Mouse (Mus musculus): ENCODE measurements around the gene Gch1. TPM values are rescaled to one million over a fixed set of nuclear protein-coding genes. Genes with fewer than 3 reads are reported as not detected.

Gene Gch1
- polyA plus RNA-seq, 1 experiment from 2014 or later: 1.4 TPM

DNA sequence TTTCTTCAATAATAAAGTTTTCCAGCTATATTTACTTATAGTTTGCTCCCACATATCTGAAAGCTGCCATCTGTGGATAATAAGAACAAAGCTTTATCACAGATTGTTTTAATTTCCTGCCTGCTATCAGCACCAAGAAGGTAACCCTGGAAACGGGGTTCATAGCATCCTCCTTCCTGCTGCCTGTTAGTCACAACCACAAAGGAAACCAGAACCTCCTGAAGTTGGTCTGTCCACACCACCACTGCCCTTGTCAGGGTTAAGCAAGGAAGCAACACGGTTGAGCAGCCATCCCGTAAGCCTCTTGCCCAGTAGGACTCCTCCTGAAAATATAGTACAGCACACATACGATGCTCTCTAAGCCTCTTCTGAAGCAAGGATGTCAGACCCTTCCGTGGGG is 17.1 kb downstream of the Gch1 start:
- H3K4me3 ChIP-seq: no peak overlapping the region
- no peaks in the 10 kb centered on the region for H3K9me3 ChIP-seq (replicated peaks)
- no peak overlapping the region for H3K27ac ChIP-seq (replicated peaks)
- H3K27me3 ChIP-seq (ENCODE audit: low read depth, poor library complexity, severe bottlenecking): no peaks in the 10 kb centered on the region
- no peaks in the 10 kb centered on the region for H3K36me3 ChIP-seq
- WGBS: 82% methylated on average over 5 of the region's 5 CpGs
- DNase-seq (ENCODE audit: low spot score): no peak
- H3K4me1 ChIP-seq: no peaks in the 10 kb centered on the region

- DNase-seq (ENCODE audit: low spot score): no peak
- H3K36me3 ChIP-seq: no peaks in the 10 kb centered on the region
- H3K4me1 ChIP-seq: no peaks in the 10 kb centered on the region
- H3K27me3 ChIP-seq (ENCODE audit: low read depth, poor library complexity, severe bottlenecking): no peaks in the 10 kb centered on the region
- WGBS: 75% methylated on average over 3 of the region's 3 CpGs
- H3K27ac ChIP-seq (replicated peaks): no peak overlapping the region
- H3K4me3 ChIP-seq: no peak overlapping the region
- no peaks in the 10 kb centered on the region for H3K9me3 ChIP-seq (replicated peaks)
These were observed 18.6 kb downstream of the Gch1 start for GRCm38 (mm10) chr14:47170499-47171109.

GRCm38 (mm10) chr14:47169677-47170410 is 19.4 kb downstream of the Gch1 start:
- no peak for DNase-seq (ENCODE audit: low spot score)
- no peaks in the 10 kb centered on the region for H3K36me3 ChIP-seq
- H3K9me3 ChIP-seq (replicated peaks): no peaks in the 10 kb centered on the region
- H3K27ac ChIP-seq (replicated peaks): no peak overlapping the region
- H3K27me3 ChIP-seq (ENCODE audit: low read depth, poor library complexity, severe bottlenecking): no peaks in the 10 kb centered on the region
- 84% methylated on average over 9 of the region's 9 CpGs for WGBS
- no peaks in the 10 kb centered on the region for H3K4me1 ChIP-seq
- H3K4me3 ChIP-seq: no peak overlapping the region

DNA sequence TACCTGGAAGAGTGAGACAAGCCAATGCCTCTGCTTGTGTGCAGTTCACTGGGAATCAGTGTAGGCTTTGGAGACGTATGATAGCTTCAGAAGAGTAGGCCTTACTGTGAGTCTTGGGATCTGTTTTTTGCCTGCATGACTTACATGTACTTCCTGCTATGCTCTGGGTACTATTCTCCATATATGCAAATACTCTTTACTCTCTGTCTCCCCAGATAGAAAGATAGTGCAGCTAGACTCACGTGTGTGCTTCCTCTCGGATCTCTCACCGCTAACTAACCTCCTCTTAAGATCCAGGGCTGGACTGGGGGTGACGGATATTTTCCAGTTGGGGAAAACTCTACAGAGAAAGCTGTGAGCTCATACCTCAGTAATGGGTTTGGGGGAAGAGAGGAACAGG is 23.5 kb downstream of the Gch1 start:
- Histone ChIP-seq H3K36me3 (no peaks in the 10 kb centered on the region), H3K9me3 (replicated peaks) (no peaks in the 10 kb centered on the region), H3K4me1 (no peaks in the 10 kb centered on the region), H3K27me3 (ENCODE audit: low read depth, poor library complexity, severe bottlenecking) (no peaks in the 10 kb centered on the region), H3K27ac (replicated peaks) (no peak overlapping the region), H3K4me3 (no peak overlapping the region)
- DNase-seq (ENCODE audit: low spot score): no peak
- 85% methylated on average over 5 of the region's 5 CpGs for WGBS

- no peak for DNase-seq (ENCODE audit: low spot score)
- no peaks in the 10 kb centered on the region for H3K27me3 ChIP-seq (ENCODE audit: low read depth, poor library complexity, severe bottlenecking)
- no peak overlapping the region for H3K27ac ChIP-seq (replicated peaks)
- no peaks in the 10 kb centered on the region for H3K36me3 ChIP-seq
- WGBS: 90% methylated on average over 5 of the region's 5 CpGs
- H3K9me3 ChIP-seq (replicated peaks): no peaks in the 10 kb centered on the region
- no peak overlapping the region for H3K4me3 ChIP-seq
- H3K4me1 ChIP-seq: no peaks in the 10 kb centered on the region
These were observed 24.1 kb downstream of the Gch1 start for GRCm38 (mm10) chr14:47165117-47165516.

- Histone ChIP-seq H3K27me3 (ENCODE audit: low read depth, poor library complexity, severe bottlenecking) (no peaks in the 10 kb centered on the region), H3K9me3 (replicated peaks) (no peaks in the 10 kb centered on the region), H3K36me3 (no peaks in the 10 kb centered on the region), H3K4me1 (no peaks in the 10 kb centered on the region), H3K4me3 (no peak overlapping the region), H3K27ac (replicated peaks) (no peak overlapping the region)
- DNase-seq (ENCODE audit: low spot score): no peak
- 62% methylated on average over 5 of the region's 5 CpGs for WGBS
These were observed 27.2 kb downstream of the Gch1 start for GRCm38 (mm10) chr14:47161921-47162427.

GRCm38 (mm10) chr14:47160051-47160640 is 29.1 kb downstream of the Gch1 start:
- 76% methylated on average over 2 of the region's 2 CpGs for WGBS

GRCm38 (mm10) chr14:47154303-47154702 is 34.9 kb downstream of the Gch1 start:
- Histone ChIP-seq H3K9me3 (replicated peaks) (no peaks in the 10 kb centered on the region), H3K4me1 (no peaks in the 10 kb centered on the region), H3K36me3 (no peaks in the 10 kb centered on the region), H3K27me3 (ENCODE audit: low read depth, poor library complexity, severe bottlenecking) (no peaks in the 10 kb centered on the region), H3K4me3 (no peak overlapping the region), H3K27ac (replicated peaks) (no peak overlapping the region)
- DNase-seq (ENCODE audit: low spot score): no peak
- WGBS: 96% methylated on average over 3 of the region's 3 CpGs

More at GRCm38 (mm10) chr14:47160051-47160640, 29.1 kb downstream of the Gch1 start:
- H3K9me3 ChIP-seq (replicated peaks): no peaks in the 10 kb centered on the region
- DNase-seq (ENCODE audit: low spot score): no peak
- H3K36me3 ChIP-seq: no peaks in the 10 kb centered on the region
- no peak overlapping the region for H3K27ac ChIP-seq (replicated peaks)
- no peaks in the 10 kb centered on the region for H3K4me1 ChIP-seq
- H3K4me3 ChIP-seq: no peak overlapping the region
- H3K27me3 ChIP-seq (ENCODE audit: low read depth, poor library complexity, severe bottlenecking): no peaks in the 10 kb centered on the region

DNA sequence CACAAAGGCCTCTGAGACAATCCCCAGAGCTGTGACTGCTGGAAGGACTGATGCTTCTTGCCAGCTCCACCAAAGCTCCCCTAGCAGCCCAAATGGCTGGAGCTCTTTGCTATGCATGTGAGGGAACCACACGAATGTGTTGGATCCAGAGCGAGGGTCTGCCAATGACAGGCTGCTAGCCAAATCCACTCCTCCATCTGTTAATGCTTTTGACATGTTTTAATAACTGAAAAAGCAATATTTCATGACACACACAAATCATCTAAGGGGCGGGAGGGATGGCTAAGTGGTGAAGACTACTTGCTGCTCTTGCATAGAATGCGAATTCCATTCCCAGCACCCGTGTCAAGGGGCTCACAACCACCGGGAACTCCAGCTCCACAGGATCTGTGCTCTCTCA is 37.9 kb downstream of the Gch1 start:
- DNase-seq (ENCODE audit: low spot score): no peak
- Histone ChIP-seq H3K4me1 (no peaks in the 10 kb centered on the region), H3K27ac (replicated peaks) (no peak overlapping the region), H3K27me3 (ENCODE audit: low read depth, poor library complexity, severe bottlenecking) (no peaks in the 10 kb centered on the region), H3K9me3 (replicated peaks) (no peaks in the 10 kb centered on the region), H3K36me3 (no peaks in the 10 kb centered on the region), H3K4me3 (no peak overlapping the region)
- 89% methylated on average over 6 of the region's 6 CpGs for WGBS

DNA sequence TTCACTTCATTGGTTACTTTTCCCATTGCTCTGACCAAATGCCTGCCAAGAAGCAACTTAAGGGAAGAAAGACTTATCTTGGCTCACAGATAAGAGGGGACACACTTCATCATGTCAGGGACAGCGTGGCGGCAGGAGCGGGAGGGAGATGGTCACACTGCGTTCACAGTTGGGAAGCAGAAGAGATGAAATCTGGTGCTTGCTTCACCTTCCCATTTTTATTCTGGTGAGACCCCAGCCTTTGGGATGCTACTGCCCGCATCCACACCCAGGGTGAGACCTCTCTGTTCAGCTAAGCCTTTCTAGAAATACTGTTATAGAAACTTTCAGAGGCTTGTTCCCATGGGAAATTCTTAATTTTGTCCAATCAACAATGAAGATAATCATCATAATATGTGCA is 44.9 kb downstream of the Gch1 start:
- 95% methylated on average over 5 of the region's 5 CpGs for WGBS
- H3K36me3 ChIP-seq: no peaks in the 10 kb centered on the region
- H3K4me1 ChIP-seq: no peaks in the 10 kb centered on the region
- no peaks in the 10 kb centered on the region for H3K9me3 ChIP-seq (replicated peaks)
- DNase-seq (ENCODE audit: low spot score): no peak
- H3K27ac ChIP-seq (replicated peaks): no peak overlapping the region
- no peak overlapping the region for H3K4me3 ChIP-seq
- H3K27me3 ChIP-seq (ENCODE audit: low read depth, poor library complexity, severe bottlenecking): no peaks in the 10 kb centered on the region

DNA sequence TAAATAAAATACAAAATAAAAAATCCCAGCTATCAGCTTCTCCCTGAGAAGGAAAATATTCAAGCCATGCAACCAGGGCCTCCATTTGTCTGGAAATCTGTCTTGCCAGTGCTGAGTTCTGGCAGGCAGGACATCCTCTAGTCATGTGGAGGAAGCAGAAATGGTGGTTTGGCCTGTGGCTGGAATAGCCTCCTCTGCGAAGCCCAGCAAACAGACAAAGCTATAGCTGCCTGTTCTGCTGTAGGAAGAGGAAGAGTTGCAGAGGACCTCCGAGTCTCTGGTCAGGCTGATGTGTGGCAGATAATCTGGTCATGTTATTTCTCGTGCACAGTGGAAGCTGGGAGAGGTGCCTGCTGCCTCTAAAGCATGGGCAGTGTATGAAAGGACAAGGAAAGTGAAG is 50.4 kb downstream of the Gch1 start:
- Histone ChIP-seq H3K9me3 (replicated peaks) (no peaks in the 10 kb centered on the region), H3K36me3 (no peaks in the 10 kb centered on the region), H3K27ac (replicated peaks) (no peak overlapping the region), H3K4me3 (no peak overlapping the region), H3K4me1 (no peaks in the 10 kb centered on the region), H3K27me3 (ENCODE audit: low read depth, poor library complexity, severe bottlenecking) (no peaks in the 10 kb centered on the region)
- WGBS: 83% methylated on average over 3 of the region's 3 CpGs
- no peak for DNase-seq (ENCODE audit: low spot score)

GRCm38 (mm10) chr14:47136637-47137036 is 52.6 kb downstream of the Gch1 start:
- Histone ChIP-seq H3K4me1 (no peaks in the 10 kb centered on the region), H3K36me3 (no peaks in the 10 kb centered on the region), H3K9me3 (replicated peaks) (no peaks in the 10 kb centered on the region), H3K27ac (replicated peaks) (no peak overlapping the region), H3K4me3 (no peak overlapping the region), H3K27me3 (ENCODE audit: low read depth, poor library complexity, severe bottlenecking) (no peaks in the 10 kb centered on the region)
- 88% methylated on average over 5 of the region's 5 CpGs for WGBS
- DNase-seq (ENCODE audit: low spot score): no peak

DNA sequence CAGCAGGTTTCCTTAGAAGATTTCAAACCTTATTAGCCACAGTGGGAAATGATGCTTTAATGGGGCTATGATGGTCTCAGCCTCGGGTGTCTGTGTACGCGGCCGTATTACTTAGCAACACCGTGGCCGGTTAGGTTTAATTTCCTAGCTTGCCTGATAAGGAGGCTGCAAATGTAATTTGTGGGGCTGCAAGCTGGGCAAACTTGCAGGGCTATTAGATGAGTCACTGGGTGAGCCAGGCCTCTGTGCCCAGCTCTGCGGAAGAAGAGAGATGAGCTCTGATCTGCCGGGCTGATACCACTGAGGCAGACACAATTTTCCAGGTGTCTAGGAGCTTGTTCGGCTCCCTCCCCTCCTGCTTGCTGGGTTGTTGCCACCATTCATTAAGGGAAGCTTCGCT is 55.3 kb downstream of the Gch1 start:
- Histone ChIP-seq H3K4me3 (no peak overlapping the region), H3K27me3 (ENCODE audit: low read depth, poor library complexity, severe bottlenecking) (no peaks in the 10 kb centered on the region), H3K9me3 (replicated peaks) (no peaks in the 10 kb centered on the region), H3K27ac (replicated peaks) (no peak overlapping the region), H3K4me1 (no peaks in the 10 kb centered on the region), H3K36me3 (no peaks in the 10 kb centered on the region)
- 86% methylated on average over 10 of the region's 10 CpGs for WGBS
- no peak for DNase-seq (ENCODE audit: low spot score)
